Mouse (Mus musculus): Measurements from ENCODE around the gene Hamp.
"Not testable (repeated sequence)": the region's sequence is repeated elsewhere in the genome, so short reads cannot be mapped to it uniquely, and the experiment has no call there.

Gene Hamp

DNA sequence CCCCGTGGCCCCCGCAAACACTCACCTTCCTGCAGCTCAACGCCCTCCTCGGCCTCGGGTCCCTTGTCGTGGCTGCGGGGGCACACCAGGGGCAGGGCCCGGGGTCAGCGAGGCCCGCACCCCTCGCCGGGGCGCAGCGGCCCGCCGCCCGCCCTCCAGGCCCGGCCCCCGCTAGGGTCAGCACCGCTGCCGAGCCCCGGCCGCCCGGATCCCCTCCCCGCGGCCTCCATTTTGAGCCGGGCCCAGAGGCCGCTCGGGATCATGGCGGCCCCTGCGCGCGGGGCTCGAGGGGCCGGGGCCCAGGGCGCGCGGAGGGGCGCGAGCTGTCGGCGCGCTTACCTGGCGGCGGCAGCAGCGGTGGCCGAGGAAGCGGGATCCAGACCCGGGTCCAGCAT, 12.5 kb upstream of the Hamp start:
- no peak for DNase-seq (ENCODE audit: low spot score)

DNA sequence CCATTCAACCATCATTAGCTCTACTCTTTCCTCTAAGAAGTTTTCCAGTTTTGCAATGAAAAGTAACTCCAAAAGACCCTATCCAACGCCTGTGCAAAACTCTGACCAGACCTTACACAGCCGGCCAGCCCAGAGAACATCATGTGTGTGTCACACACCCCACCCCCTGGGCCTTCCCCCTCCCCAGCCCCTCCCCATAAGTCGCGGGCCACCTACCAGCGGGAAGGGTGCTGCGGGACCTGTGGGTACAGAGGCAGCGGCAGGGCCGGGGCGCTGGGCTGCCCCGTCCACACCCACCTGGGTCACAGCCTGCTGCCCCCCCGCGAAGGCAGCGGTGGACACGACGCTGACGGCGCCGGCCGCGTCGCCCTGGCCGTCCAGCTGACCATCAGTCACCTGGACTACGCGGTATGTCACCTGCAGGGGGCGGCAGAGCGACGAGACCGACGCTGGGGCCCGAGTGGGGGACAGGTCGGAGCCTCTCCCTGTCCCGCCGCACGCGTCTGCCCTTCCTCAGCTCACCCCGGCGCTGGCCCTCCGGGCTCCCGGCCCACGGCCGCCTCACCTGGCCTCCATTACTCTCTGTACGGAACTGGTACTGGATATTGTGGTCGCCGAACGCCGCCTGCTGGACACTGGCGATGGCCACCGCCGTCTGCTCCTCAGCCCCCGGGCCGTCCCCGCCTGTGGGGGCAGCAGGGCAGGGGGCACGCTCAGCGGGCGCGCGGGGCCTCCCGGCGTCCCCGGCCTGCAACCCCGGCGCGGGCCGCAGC, 11.9 kb upstream of the Hamp start:
- DNase-seq (ENCODE audit: low spot score) = peak; percentile 96

DNA sequence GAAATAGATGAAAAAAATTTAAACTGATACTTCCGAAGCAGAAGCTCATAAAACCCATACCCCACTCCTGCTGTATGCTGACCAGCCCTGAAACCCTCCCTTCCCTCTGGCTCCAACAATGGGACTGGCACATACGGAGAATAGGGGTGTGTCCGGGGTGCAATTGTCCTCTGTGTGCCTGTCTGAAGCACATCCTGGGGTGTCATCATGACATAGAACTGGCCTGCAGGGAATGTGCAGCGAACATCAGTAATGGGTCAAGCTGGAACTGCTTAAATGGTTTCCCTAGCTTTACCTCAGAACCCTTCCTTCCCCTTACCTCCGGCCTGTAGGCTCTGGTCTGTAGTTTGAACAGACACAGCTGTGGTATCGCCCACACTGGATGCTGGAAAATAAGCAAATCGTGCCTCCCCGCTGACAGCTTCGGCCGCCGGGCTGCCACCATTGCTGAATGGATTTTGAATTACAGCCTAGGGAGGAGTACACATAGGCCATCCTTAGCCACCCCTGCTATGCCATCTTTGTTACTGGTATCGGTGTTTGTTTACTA, 11.2 kb upstream of the Hamp start:
- no peak for DNase-seq (ENCODE audit: low spot score)

DNA sequence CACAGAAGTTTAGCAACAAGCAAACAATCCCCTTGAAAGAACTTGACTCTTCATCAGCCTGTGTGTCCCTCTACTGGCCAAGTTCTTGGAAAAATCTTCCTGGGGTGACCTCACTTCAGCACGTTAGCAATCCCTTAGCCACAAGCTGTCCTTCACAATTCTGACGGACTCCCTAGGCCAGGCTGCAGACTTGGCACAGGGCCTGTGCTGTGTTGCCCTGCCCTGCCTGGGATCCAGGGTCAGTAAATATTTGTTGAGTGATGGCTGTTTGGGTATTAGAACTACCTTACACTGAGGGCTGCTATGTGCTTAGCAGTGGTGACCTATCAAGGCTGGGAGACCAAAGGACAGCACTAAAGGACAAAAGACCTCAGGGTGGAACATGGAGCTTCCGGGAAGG, 10.2 kb upstream of the Hamp start:
- no peak for DNase-seq (ENCODE audit: low spot score)

DNA sequence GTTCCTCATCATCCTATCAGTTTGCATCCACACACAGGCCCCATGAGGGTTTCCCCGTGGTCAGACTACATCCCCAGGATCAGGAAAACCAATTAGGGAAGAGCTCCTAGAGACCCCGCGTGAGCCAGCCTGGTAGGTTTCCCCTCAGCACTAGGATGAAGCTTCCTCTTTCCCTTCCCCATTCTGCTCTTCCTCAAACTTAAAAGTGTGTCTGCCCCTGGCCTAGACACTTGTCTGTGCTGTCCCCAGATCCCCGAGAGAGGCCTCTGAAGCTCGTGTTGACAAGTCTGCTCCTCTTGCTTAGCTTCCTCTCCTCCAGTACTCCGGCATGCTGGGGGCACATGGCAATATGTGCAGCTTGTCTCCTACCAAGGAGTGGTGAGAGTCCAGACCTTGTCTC, 9.6 kb upstream of the Hamp start:
- no peak for DNase-seq (ENCODE audit: low spot score)

DNA sequence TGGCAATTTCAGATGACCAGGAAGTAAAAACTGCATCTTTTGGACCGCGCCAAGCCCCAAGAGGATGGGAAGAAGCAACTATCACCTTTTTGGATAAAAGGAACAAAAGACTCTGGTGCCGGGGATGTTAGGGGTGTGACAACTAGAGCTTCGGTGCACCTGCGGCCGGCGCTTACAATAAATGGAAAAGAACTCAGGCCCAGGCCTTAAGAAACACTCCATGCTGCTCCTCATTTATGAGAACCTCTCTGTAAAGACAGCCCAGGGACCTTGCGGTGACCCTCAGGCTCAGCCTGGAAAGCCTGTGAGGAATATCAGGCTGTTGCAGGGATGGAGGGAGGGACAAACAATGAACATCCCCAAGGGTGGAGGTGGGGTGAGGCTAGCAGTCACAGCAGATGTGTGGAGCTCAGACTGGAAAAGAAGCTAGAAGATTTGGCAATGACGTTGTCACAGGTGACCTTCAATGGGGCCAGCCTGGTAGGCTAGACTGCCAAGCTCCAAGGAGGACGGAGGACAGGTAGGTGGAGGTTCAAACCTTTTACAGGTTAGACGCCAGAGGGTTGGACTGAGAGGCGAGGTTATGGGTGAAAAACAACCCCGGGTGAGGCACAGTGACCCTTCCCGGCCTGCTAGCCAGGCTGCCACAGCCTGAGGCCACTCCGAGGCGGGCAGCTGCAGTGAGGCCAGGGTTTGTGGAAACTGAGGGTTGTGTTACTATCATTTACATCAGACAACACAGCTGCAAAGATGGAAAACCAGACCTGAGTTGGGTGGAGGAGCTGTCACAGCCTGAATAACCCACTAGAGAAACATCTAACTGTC, 8.8 kb upstream of the Hamp start:
- no peak for DNase-seq (ENCODE audit: low spot score)

DNA sequence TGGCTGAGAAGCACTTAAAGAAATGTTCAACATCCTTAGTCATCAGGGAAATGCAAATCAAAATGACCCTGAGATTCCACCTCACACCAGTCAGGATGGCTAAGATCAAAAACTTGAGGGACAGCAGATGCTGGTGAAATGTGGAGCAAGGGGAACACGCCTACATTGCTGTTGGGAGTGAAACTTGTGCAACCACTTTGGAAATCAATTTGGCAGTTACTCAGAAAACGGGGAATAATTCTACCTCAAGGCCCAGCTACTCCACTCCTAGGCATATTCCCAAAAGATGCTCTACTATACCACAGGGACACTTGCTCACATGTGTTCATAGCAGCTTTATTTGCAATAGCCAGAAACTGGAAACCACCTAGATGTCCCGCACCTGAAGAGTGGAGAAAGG, 6.1 kb upstream of the Hamp start:
- DNase-seq (ENCODE audit: low spot score) = not testable (repeated sequence)

DNA sequence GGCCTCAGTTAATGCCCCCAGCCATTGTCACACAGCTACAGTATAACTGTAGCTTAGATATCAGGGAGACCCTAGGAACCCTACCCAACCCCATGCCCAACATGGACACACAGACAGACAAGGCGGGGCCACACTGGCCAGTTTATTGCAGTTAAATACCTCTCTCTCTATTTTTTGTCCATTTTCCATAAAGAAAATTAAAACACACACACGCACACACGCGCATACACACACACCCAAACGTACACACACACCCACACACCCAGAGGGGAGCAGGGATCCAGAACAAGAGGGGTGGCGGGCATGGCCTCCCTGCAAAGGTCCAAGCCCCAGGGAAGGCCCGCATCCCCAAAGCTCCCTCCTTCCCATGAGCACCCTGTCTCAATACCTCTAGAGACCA, 2.0 kb upstream of the Hamp start:
- DNase-seq (ENCODE audit: low spot score) = no peak

DNA sequence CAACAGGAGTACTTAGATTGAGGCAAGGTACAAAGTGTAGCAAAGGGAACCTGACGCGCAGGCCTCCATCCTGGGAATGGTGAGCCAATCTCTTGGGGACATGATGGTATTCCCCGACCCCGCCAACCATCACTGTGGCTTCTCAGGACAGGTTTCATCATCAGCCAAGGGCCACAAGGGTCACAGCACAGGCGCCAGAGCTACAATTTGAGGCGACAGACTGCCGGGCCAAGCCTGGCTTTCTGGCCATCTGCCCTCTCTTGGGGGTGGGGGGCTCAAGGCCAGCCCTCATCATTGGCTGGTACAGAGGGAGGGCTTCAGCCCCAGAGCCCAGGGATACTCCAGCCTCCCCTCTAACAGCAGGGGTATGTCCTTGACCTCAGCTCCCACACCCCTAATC, 1.6 kb upstream of the Hamp start:
- DNase-seq (ENCODE audit: low spot score) = not testable (repeated sequence)

DNA sequence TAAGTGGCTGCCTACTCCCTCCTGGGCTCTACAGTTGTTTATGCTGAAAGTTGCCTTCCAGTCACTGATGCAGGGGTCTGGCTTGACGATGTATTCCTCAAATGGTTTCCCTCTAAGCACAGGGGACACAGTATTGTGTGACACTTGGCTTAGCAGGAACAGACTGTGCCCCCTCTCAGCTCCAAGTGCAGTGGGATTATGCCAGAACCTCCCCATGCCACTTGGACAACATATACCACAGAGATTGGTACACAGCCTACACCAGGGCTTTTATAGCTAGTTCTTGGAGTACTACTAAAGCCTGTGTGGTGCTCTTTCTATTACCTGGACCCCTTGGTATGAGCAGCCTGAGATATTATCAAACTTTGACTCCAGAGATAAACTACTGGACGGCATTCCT, 874 bp upstream of the Hamp start:
- DNase-seq (ENCODE audit: low spot score) = not testable (repeated sequence)

DNA sequence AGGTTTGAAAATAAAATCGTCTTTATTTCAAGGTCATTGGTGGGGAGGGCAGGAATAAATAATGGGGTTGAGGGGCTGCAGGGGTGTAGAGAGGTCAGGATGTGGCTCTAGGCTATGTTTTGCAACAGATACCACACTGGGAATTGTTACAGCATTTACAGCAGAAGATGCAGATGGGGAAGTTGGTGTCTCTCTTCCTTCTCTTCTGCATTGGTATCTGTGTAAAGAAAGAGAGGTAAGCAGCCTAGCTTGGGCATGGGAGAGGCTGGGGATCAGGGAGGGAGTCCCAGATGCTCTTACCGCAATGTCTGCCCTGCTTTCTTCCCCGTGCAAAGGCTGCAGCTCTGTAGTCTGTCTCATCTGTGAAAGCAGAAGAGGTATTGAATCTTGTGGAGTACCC, 1.5 kb downstream of the Hamp start:
- not testable (repeated sequence) for DNase-seq (ENCODE audit: low spot score)

DNA sequence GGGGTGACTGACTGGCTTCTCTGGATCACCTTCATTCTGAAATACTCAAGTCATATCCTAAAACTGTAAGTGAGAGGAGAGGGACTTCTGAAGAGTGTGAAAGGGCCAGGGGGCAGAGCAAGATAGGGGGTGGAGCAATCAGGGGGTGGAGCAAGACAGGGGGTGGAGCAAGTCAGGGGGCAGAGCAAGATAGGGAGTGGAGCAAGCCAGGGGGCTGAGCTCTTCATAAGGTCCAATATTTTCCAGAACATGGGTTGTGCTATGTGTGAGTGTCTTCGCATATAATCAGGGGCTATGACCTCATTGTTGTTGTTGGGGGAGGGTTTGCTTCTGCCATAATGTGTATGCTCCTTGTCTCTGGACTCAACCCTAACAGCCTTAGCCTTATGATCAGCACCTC, 3.8 kb downstream of the Hamp start:
- not testable (repeated sequence) for DNase-seq (ENCODE audit: low spot score)

DNA sequence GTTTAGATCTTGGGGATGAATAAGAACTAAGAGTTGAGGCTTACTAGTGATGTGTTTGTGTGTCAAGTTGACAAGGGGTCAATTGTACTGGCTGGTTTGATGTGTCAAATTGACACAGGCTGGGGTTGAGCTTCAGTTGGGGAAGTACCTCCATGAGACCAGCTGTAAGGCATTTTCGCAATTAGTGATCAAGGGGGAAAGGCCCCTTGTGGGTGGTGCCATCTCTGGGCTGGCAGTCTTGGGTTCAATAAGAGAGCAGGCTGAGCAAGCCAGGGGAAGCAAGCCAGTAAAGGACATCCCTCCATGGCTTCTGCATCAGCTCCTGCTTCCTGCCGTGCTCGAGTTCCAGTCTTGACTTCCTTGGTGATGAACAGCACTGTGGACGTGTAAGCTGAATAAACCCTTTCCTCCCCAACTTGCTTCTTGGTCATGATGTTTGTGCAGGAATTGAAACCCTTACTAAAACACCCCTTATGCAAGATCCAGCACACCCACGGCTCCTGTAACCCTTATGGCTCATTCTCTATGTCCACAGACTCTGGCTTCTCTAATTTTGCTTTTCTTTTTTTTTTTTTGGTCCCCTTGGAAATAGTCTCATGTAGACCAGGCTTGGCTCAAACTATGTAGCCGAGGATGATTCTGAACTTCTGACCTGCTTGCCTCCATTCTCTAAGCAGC, 8.3 kb downstream of the Hamp start:
- DNase-seq (ENCODE audit: low spot score) = not testable (repeated sequence)

DNA sequence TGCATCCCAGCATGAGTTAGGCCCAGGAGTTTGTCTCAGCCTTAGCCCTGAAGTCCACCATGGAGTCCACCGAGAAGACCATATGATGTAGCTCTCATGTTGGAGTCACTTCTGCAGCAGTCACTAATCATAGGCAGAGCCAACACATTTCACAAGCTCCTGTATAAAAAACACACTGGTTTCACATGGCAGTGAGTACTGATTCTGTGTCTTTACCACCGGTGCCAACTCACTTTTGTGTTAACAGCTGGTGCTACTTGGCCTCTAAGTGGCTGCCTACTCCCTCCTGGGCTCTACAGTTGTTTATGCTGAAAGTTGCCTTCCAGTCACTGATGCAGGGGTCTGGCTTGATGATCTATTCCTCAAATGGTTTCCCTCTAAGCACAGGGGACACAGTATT, 19.3 kb downstream of the Hamp start, which contains the start of gene Hamp2:
Hamp2 (minus strand) TSS at position 101 of the 400 bp plus-strand sequence.
- not testable (repeated sequence) for DNase-seq (ENCODE audit: low spot score)

DNA sequence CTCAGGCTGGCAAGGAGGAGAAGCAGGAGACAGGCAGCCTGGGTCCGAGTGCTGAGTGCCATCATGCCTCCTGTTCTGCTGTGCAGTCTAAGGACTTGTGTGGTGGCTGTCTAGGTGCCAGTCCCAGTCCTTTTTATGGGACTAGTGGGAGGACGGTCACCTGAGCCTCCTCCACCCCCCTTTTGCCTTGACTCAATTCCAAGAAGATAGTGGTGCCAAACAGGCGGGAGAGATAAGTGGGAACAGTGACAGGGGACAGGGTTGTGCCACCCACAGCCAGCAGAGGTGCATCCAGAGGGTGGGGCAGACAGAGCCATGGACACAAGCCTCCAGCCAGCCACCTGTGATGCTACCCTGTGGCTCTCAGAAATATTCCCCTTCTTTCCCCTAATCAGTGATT, 19.8 kb downstream of the Hamp start:
- DNase-seq (ENCODE audit: low spot score) = no peak

DNA sequence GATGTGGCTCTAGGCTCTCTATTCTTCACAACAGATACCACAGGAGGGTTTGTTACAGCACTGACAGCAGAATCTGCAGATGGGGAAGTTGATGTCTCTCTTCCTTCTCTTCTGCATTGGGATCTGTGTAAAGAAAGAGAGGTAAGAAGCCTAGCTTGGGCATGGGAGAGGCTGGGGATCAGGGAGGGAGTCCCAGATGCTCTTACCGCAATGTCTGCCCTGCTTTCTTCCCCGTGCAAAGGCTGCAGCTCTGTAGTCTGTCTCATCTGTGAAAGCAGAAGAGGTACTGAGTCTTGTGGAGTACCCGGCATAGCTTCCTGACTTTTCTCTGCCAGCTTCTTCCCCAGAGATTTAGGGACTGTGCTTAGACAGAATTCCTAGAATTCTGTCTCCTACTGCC, 21.3 kb downstream of the Hamp start:
- DNase-seq (ENCODE audit: low spot score) = not testable (repeated sequence)

DNA sequence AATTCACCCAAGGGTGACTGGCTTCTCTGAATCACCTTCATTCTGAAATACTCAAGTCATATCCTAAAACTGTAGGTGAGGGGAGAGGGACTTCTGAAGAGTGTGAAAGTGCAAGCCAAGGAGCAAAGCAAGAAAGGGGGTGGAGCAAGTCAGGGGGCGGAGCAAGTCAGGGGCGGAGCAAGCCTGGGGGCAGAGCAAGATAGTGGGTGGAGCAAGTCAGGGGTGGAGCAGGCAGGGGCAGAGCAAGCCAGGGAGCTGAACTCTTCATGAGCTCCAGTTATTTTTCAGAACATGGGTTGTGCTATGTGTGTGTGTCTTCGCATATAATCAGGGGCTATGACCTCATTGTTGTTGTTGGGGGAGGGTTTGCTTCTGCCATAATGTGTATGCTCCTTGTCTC, 23.6 kb downstream of the Hamp start:
- no peak for DNase-seq (ENCODE audit: low spot score)

DNA sequence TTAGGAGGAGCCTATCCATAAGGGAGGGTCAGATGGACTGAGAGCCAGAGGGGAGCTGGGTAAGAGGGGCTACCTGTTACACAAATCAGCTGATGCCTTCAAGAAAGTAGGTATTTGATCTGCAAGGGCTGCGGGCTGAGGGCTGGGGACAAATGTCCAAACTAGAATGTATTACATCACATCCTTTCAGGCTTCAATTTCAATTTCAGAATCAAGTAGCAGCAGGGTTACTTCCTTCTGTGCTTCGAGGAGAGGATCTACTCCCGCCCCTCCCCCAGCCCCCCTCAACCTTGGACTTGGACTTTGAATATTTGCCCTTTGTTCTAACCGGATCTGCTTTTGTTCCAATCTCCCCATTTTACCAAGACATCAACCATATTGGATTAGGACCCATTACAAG, 26.6 kb downstream of the Hamp start:
- DNase-seq (ENCODE audit: low spot score) = no peak

DNA sequence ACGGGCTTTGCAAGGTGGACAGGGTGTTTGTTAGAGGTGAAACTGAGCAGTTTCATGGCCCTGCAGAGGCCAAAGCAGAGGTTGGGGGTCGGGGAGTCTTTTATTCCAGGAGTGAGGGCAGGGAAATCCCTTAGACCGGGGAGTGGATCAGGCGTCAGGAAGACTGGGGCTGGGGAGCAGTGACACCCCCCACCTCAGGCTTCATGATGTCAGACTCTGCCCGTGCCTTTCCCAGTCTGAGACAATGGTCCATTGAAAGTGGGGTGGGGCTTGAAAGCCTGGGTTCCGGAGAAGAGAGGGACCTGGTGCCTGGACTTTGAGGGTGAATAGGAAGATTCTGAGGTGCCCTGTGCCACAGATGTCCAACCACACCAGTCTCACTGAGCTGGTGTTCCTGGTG, 27.1 kb downstream of the Hamp start:
- no peak for DNase-seq (ENCODE audit: low spot score)

DNA sequence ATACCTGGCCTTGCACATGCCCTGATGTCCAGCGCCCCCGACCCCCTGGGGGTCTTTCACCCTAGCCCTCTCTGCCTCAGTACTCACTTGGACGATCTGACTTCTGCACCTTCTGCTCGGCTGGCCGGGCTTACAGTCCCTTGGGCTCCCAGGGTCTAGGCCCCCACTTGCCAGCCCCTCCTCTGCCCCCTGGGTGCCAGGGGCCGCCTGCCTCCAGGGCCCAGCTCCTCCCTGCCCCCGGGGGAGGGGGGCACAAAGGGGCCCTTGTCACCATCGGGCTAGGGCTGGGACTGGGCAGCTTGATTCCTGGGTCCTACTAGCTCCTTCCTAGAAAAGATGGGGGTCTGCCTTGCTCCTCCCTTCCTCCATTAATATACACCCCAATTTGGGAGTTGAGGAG, 29.1 kb downstream of the Hamp start, which contains the start of gene Mag:
Mag (minus strand) TSS at position 142 of the 400 bp plus-strand sequence.
- no peak for DNase-seq (ENCODE audit: low spot score)

DNA sequence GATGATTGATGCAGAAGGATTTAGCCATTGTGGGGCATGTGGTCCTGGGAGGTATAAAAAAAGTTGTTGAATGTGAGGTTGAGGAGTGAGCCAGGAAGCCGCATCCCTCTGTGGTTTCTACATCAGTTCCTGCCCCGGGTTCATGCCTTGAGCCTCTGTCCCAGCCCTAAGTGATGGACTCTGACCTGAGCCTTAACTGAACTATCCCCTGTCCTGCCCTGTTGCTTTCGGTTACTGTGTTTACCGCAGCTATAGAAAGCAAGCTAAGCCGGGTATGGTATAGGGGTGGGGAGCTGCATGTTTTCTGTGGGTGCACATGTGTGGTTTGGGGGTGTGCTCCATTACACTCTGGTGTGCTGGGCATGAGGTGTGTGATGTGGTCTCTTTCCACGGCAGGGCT, 34.1 kb downstream of the Hamp start:
- no peak for DNase-seq (ENCODE audit: low spot score)

DNA sequence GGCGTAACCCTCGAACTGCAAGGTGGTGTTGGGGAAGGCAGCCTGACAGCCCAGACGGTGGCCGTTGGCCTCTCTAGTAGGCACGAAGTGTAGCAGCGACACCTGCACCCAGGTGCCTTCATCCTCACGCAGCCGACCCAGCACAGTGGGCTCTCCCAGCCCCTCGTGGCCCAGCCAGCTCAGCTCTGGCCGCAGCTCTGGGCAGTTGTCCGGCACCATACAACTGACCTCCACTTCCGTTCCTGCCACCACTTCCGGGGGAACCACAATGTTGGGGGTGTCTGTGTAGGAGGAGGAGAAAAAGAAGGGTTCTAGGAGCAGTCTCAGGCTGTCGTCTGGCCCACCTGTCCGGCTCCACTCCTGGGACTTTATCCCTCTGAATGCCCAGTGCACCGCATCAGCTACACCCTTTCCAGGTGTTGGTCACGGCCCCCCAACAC, 34.8 kb downstream of the Hamp start:
- DNase-seq (ENCODE audit: low spot score) = no peak
